Mouse (Mus musculus): ENCODE data around the gene Cul4a.

DNA sequence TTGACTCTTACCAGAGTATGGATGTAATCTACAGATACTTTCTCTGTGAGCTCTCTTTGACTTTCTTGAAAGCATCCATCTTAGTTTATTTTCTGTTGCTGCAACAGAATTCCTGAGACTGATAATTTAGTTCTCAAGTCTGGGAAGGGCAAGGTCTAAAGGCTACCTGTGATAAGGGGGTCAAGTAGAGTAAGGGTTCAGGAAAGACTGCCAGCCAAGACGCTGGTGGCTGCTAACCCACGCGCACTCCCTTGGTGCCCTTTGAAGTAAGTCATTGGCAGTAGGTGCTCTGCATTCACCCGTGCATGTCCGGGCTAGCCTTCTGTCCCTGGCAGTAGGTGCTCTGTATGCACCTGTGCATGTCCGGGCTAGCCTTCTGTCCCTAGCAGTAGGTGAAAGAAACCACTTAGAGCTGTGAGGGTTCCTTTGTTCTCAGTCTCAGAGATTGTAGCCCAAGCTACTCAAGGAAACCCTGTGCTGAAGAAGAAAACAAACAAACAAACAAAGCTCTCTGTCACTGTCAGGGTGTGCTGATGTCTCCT, 34.3 kb downstream of the Cul4a start:
- TF ChIP-seq EP300 (optimal IDR thresholded peaks at IDR 0.05) (no peak), CTCF (IDR thresholded peaks at IDR 0.05; ENCODE audit: low read depth) (no peak)

Measured in stomach, postnatal 0 days (tissue).